Mouse (Mus musculus): ENCODE data around the gene Ccnd3.

DNA sequence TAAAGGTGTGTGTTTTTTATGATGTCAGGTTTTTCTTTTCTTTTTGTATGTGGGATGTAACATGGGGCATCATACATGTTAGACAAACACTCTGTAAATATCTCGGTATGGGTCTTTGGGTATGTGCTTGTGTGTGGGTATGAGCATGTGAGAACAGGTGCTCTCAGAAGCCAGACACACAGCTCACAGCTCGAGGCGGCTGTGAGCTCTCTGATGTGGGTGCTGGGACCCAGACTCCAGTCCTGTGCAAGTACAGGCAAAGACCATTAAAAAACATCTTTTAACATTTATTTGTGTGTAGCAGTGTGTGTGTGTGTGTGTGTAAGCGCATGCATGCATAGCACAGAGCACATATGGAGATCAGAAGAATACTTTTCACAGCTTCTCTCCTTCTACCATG, 34.3 kb downstream of the Ccnd3 start:
- TF ChIP-seq POLR2A (IDR thresholded peaks at IDR 0.05; ENCODE audit: control insufficient read depth, extremely low read depth, insufficient read depth, low read length, poor library complexity) (no peak), CTCF (IDR thresholded peaks at IDR 0.05; ENCODE audit: borderline replicate concordance, control insufficient read depth, extremely low read depth, insufficient read depth, low read length, poor library complexity) (no peak)

Data from thymus, adult 2 months (tissue).